Mouse (Mus musculus) thymus, postnatal 25 days (tissue): ENCODE data around the gene Tm4sf19.

Experiments
- DNase-seq: peaks from one replicate; pipeline ENCODE4 v3.0.0; 2022

The Tm4sf19 gene

DNA sequence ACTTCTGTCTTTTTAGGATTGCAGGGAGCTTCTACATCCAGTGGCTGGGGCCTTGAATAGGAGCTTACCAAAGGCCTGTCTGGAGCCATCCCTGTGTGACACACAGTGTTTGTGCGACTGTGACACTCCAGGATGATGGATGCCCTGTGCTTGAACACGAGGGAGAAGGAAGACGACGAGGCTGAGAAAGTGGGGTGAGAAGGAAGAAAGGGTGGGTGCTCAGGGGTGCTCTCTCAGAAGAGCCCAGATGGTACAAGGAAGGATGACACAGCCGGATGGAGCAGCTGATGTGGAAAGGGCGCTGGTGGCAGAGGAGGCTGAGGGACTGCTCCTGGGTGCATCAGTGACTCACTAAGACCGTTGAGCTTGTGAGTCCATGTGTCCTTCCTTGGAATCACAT lies at the start of gene Tm4sf19:
Gene Tm4sf19, plus strand, starts transcription at position 240 of the 400 bp plus-strand sequence.
- DNase-seq: no peak

DNA sequence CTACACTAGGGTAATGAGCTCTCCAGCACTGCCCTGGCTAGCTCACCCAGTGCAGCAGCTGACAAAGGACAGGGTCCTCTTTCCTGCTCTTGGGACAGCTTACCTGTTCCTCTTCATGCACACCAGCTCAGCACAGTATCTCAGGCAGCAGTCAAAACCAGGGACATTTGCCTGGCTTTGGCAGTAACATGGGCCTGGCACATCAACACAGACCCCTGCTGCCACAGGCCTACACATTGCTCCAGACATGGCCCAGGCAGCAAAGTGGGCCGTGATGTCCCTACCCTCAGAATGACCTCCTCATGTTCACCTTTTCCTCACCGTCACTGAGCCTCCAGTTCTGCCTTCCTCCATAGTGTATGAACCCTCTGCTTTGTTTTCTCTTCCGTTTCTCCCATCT lies 49.5 kb upstream of the Tm4sf19 start:
- no peak for DNase-seq

DNA sequence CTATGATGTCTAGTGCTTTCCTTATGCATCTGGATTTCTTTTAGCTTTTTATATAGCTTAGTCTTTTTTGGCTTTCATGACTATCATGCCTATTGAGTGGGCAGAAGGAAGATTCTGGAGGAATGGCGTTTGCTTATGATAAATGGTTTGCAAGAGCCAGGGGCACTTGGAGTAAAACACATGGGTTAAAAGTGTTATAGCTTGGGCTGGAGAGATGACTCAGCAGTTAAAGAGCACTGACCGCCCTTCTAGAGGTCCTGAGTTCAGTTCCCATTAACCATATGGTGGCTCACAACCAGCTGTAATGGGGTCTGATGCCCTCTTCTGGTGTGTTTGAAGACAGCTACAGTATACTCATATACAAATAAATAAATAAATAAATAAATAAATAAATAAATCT lies 36.8 kb upstream of the Tm4sf19 start:
- no peak for DNase-seq

DNA sequence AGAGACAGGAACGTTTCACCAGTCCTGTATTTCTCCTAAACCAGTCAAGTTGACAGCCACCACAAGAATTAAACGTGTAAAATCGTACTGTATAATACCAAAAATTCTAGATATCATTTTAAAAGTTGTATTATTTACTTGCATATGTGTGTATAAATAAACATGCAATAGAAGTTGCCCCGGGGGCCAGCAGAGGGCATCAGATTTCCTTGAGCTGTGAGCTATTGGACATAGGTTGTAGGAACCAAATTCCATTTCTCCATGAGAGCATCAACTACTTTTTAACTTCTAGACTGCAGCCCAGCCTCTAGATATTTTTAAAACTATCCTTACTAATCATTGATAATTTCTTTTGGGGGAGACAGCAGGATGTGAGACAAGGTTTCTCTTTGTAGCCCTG lies 29.0 kb upstream of the Tm4sf19 start:
- DNase-seq: peak; percentile 39

DNA sequence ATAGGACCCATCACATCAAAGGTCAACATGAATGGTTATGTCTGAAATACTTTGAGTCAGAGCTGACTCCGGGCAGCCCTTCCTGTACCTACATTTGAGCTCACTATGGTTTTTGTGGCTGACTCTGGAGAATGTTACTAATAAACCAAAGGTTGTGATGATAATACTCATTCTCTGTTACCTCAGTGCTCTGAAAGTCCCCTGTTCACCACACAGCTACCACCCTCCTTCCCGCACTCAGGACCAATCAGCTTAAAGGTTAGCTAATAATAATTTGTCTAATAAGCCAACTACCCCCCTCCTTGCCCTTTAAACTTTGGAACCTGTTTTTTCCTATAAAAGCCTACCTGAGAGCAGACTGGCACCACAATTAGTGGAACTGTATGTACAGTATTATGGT lies 20.7 kb upstream of the Tm4sf19 start:
- no peak for DNase-seq

DNA sequence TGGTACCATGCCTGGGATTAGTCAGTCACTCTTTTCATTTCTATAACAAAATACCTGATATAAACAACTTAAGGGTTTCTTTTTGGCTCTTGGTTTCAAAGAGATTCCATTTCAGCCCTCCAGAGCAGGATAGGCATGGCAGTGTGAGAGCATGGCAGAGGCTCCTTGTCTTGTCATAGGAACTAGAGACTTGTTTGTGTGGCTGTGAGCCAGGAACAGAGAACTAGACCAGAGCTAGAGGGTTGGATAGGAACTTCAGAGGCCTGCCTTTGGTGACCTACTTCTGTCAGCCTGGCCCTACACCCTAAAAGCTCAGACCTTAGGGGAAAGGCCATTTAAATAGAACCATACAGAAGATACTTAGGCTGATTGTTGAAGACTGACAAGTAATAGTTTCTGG lies 17.4 kb upstream of the Tm4sf19 start:
- no peak for DNase-seq

DNA sequence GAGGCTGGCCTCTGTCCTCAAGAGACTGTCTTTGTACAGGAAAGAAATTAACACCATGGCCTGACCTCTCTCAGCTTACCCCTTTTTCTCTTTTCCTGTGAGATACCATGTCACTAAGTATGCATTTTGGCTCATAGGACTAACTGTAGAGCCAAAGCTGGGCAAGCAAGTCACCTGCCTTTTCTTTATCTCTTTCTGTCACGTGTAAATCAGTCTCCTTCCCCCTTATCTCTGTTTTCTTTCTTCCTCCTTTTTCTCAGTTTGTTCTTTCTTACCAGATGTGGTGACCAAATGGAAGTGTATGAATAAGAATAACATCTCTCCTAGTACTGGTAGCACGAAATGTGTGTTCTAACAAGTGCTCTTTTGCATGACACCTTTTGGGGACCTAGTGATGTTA lies 15.4 kb upstream of the Tm4sf19 start:
- DNase-seq: no peak

DNA sequence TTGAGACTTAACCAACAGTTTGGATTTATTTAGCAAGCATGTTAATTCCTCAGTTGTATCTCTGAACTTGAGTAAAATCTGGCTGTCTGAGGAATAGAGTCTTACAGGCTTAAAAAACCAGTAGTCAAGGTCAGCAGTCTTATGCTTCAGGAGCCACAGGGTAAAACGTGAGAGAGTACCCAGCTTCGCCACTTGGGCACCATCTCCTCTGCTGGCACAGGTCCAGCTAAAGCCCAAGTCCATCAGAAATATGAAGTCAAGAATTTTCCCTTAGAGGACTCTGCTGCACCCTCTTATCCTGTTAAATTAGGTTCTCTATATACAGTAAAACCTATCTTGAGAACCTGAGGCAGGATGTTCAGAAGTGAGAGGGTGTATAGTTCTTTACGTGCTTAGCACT lies 13.5 kb upstream of the Tm4sf19 start:
- no peak for DNase-seq

DNA sequence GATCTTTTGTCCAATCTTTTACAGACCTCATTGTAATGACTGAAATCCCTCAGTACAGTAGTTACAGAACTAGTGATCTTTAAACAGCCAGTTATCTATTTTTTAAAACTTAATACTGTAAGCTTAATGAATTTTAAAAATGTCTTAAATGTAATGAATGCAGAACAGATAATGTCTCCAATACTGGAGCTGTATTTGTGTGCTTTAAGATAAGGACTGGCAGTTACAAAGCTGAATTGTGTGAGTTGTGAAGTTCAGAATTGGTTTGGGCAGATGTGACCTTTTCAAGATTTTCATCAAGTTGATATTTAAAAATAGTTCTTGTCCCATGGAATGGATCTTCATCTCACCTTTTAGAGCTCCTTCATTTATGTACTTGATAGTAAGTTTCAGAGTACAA lies 11.3 kb upstream of the Tm4sf19 start:
- DNase-seq: no peak

DNA sequence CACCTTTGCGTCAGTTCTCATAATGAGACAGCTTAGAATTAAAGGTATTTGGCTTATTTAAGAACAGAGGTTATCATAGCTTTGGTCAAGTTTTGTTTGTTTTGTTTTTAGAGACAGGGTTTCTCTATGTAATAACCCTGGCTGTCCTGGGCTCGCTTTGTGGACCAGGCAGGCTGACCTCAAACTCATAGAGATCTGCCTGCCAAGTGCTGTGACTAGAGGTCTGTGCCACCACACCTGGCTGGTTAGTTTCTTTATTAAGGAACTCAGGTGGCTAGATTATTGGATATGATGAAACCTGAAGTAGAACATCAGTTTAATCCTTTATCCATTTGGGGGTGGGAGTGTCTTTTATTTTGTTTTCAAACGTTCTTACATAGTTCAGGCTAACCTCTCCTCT lies 10.5 kb upstream of the Tm4sf19 start:
- no peak for DNase-seq

DNA sequence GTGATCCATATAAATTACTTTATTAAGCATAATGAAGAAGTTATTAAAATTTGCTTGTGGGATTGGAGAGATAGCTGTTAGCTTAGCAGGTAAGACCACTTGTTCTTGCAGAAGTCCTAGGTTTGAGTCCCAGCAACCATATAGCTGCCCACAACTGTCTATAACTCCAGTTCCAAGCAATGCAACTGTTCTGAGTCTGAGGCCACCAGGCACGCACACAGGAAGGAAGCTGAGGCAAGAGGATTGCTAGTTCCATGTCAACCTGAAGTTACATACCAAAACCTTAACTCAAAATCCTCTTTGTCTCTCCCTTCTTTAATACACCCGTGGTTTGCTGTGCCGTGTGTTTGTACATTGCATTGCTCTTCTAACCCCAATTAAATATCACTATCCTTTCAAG lies 9.4 kb upstream of the Tm4sf19 start:
- no peak for DNase-seq

DNA sequence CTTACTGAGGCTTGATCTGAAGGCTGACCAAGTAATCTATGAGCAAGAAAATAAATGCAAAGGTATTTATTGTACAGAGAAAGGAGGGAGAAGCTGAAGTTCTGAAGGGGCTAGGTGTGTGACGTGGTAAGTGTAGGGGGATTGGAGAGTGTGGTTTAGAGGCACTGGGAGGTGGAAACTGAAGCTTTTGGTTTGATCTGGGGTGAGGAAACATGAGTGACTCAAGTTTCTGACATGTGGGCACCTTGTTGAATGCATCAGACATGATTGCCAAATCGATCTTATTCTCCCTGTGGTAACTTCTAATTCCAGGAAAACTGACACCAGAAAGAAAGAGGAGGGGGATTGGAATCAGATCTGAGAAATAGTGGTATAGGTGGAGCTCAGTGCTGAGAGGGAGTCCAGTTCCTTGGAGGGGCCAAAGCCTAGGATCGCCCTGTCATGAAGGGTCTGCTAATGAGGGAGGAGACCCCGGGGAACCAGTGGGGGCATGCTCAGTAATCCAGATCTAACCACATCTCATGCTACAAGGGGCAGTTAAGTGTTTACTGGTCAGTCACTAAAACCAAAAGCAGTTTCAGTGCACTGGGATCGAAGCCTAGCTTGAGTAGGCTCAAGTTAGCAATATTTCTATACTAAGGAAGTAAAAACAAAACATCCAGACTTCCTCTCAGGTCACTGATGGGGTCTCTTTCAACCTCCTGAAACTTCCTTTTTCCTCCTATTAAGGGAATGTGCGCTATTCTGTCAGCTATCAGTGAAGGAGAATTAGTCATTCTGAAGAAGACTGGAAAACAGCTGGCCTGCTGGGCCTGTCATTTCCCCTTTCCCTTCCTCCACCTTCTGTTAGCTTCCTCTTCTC lies 4.4 kb upstream of the Tm4sf19 start:
- no peak for DNase-seq

DNA sequence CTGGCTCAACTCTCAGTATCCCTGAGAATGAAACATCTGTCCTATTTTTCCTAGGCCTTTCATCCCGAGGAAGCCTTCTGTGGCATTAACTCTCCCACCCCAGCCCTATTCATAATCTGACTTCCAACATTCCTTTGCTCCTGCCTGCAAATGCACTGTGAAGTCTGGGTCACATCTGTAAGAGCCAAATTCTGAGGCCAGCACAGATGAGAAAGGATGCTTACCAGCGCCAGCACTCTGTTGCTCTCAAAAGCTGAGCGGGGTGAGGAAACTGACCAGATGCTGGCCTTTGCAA lies 3.8 kb upstream of the Tm4sf19 start:
- DNase-seq: no peak

DNA sequence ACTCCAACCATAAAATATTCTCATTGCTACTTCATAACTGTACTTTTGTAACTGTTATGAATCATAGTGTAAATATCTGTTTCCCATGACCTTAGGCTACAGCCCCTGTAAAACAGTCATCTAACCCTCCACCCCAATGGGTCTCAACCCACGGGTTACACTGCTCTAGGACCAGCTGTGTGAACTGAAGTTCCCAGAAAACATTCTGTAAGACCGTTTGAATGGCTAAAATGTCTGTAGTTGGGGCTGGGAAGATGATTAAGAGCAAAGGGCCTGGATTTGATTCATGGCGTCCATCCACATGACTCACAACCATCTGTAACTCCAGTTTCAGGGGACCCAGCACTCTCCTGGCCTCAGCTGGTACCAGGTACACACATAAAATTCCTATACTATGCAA lies 2.1 kb upstream of the Tm4sf19 start:
- no peak for DNase-seq

DNA sequence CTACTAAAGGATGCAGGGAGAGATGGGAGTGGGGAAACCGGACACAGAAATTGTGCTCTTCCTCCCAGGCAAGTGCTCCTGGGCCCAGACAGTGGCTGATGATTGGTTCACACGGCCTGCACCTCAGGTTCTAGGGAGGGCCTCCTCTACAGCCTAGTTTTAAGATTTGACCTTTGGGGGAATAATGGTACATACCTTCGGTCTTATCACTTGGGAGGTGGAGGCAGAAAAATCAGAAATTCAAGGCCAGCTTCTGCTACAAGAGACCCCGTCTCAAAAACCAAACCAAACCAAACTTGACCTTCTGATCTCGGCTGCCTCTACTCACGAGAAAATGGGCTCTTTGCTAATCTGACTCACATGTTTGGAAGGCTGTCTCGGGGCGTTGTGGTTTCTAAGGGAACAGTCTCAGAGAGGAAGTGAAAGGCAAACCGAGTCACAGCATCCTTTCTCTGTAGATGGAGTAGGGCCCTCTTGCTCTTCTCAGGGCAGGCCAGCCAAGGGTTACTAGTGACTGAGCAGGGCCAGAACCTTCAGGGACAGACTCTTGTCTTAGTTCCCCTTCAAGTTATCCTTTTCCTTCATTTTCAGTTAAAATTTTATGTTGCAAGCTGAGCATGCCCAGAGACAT lies 1.1 kb downstream of the Tm4sf19 start:
- peak; percentile 9 for DNase-seq

DNA sequence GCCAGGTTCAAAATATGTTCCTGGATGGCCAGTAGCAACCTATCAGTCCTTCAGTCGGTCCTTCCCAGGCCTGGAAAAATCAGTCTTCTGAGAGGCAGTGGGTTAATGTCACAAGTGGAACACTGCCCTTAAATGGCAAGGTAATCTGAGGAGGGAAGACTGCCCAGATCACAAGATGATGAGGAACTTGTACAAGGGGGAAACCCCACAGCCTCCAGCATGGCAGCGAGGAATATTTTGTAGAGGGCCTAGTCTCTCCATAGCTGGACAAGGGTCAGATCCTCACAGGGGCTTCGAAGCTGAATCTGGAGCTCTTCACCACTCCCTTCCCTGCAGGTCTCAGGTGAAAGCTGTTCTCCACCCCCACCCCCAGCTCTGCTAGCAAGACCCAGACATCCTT lies 2.5 kb downstream of the Tm4sf19 start:
- DNase-seq: no peak

DNA sequence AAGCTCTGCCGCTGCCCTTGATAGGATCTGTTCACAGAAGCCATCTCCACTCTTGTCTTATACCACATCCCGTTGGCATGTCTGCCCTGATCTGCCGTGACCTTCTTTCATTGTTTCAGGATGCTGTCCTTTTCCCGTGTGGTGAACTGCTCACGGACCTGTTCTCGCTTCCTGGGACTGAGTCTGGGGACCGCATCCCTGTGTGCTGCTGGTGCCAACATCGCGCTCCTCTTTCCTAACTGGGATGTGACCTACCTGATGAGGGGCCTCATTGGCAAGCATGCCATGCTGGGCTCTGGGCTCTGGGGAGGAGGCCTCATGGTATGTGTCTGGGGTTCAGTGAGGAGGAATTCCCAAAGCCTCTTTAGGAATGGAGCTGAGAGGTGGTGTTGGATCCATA lies 5.4 kb downstream of the Tm4sf19 start:
- DNase-seq: no peak

DNA sequence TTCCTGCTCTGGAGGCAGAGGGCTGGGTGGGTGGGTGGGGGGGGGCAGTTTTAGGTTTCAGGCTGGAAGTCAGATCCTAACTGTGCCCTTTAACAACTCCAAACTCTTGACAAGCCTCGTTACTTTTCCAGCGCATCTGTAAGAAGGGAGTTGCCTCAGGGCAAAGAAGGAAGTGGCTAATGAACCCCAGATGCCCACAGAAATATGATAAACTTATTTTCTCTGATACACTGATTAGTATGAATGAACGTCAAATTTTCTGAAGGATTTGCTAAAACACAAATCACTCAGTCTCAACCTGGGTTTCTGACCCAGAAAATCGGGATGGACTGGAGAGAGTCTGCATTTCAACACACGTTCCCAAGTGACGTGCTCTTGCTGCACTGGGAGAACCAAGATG lies 6.4 kb downstream of the Tm4sf19 start:
- DNase-seq: no peak

DNA sequence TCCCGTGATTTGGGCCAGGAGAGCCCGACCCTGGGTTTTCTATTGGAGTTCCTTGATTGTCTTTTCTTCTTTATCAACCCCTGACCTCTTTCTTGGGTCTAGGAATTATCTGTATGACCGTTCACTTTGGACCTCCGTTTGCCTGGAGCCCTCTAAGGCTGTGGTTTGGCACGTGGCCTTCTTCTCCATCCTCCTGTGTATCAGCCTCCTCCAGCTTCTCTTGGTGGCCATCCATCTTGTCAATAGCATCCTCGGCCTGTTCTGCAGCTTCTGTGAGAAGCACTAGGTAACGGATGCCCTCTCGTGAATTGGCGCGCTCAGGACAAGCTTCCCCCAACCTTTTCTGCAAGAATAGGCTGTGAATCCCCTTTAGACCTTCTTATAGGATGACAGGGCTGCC lies 7.4 kb downstream of the Tm4sf19 start:
- DNase-seq: no peak

DNA sequence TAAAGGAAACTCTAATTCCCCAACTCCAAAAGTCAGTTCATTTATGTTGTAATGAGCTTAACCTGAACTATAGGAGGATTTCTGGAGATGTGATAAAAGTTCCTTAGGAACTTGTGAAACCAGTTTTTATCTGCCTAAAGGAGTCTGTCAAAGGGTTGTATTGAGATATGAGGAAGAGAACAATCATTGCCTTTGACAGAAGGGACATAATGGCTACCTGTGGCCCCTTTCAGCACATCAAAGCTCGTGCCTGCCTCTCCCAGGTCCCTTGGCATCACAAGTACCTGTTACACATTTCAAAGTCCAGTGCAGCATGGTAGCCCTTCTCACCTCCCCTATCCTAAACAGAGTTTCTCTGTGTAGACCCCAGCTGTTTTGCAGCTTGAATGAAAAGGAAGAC lies 17.2 kb downstream of the Tm4sf19 start:
- DNase-seq: no peak

DNA sequence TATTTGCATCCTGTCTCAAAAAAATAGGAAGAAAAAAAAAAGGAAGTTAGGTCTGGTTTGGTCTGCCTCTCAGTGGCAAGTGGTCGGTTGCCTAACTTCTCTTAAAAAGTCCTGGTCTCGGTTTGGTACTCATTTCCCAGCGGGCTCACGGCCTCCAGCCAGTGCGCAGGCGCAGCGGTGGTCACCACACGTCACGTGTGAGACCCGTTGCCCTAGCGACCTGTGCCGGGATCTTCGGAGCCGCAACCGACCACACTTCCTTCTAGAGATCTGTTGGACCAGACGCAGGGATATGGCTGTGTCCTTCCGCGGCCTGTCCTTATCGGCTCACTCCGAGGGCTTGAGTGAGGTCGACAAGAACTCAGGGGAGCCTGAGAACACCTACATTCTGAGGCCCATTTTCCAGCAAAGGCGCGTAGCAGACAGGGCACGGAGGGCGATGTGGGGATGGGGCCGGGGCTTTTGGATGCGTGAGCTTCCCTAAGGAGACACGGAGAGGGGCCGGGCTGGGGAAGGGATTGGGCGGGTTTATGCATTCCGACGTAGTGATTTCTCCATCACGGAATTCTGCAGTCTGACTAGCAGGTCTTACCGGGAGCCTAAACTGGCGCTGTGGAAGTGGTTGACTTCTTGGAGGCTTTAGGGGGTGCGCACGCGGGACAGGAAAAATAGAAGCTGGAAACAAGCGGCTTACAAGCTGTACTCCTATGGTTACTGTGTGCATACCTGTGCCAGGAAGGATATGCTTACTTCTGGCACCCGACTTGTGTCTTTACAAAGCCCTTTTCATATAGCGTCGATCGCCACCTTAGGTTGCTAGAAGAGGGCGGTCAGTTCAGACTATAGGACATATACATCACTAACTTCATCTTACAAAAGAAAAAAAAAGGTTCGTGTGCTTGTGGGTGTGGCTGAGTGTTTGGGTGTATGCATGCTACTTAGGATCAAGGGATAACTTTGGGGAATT lies 19.5 kb downstream of the Tm4sf19 start, which contains the start of gene Tctex1d2:
Gene Tctex1d2, plus strand, starts transcription at position 186 of the 967 bp plus-strand sequence.
- DNase-seq: peak; percentile 88

DNA sequence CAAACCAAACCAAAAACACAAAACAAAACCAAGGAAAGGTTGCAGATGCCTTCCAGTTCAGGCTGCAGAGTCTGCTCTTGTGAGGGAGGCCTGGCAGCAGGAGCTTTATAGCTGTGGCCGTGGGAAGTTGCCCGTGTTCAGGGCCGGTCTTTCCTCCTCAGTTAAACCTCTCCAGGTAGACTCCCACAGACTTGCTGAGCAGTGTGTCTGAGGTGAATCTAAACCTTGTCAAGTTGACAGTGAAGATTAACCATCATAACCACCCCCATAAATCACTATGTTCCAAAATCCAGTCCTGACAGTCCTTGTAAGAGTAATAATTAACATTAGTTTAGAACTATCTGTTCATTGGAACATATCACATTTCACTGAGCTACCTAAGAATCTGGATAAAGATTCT lies 27.2 kb downstream of the Tm4sf19 start:
- no peak for DNase-seq

DNA sequence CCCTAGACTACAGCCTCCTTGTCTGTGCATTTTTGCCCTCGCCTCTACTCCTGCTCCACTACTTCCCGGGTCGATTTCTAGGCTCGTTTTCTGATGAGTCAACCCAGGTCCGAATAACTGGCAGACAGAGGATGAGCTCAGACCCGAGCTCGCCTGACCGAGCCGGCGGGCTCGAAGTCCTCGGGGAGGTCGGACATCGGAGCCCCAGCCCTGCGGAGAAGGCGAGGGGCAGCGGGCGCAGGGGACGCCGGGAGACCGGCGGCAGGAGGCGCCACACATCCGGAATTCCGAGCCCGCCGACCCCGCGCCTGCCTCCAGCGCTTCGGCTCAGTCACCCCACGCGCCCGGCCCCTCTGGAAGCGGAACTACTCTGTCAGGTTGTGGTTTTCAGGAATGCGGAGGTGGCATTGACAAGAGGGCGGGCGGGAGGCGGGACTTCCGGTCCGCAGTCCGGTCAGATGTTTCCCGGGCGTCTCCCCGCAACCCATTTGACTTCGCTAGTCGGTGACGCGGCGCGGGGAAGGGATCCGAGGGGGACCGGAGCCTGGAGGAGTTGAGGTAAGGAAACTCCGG lies 30.3 kb downstream of the Tm4sf19 start, which contains the start of gene Pcyt1a:
Gene Pcyt1a, plus strand, starts transcription at position 448 of the 573 bp plus-strand sequence.
- peak; percentile 82 for DNase-seq
